22 mouse cellular contexts compared by ENCODE assay signal in the genomic region with DNA sequence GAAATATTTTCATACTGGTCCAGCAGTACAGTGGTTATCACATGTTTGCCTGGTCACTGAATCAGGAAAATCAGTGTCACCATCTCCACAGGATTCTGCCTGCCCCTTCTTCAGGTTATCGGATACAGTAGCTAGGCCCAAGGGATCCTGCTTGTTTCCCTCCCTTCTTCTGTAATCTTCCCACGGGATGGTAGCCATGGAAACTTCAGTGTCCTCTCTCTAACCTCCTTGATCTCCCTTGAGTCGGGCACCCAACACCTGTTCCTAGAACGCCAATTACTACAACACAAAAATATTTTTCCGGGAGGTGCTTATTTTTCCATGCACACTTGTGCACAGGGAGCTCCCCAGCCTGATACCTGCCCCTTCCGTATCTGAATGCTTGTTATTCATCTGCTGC. TPM values are rescaled to one million over a fixed set of nuclear protein-coding genes. Genes with fewer than 3 reads are reported as not detected.
"Had no signal": no experiment of that assay in that cellular context is flagged by ENCODE, and none has a peak within 500 bp of the region (broad histone marks: within the 10 kb centered on the region; RNA-seq: fewer than 3 reads in every experiment).

No protein-coding gene starts in this region.

- H3K36me3 ChIP-seq: liver, embryonic 15.5 days; lung, embryonic 15.5 days; midbrain, embryonic 13.5 days; midbrain, embryonic 15.5 days; neural tube, embryonic 12.5 days; stomach, embryonic 15.5 days had no signal

- DNase-seq: liver, postnatal 0 days; lung, adult 2 months; lung, postnatal 14 days; lung, postnatal 36 days; right cerebral cortex, postnatal 14 days; thymus, adult 18-20 months; thymus, postnatal 14 days; thymus, postnatal 36 days had no signal

- H3K9me3 ChIP-seq: liver, embryonic 15.5 days; lung, embryonic 15.5 days; midbrain, embryonic 13.5 days; midbrain, embryonic 15.5 days; neural tube, embryonic 12.5 days; stomach, embryonic 15.5 days had no signal

- H3K27ac ChIP-seq: liver, embryonic 15.5 days; lung, embryonic 15.5 days; macrophage; midbrain, embryonic 13.5 days; midbrain, embryonic 15.5 days; neural tube, embryonic 12.5 days; stomach, embryonic 15.5 days had no signal

- ATAC-seq: liver, postnatal 0 days; lung, postnatal 0 days; midbrain, embryonic 13.5 days; midbrain, embryonic 15.5 days had no signal

- H3K4me2 ChIP-seq: liver, embryonic 15.5 days; lung, embryonic 15.5 days; midbrain, embryonic 11.5 days; midbrain, embryonic 13.5 days; midbrain, embryonic 15.5 days; neural tube, embryonic 12.5 days; stomach, embryonic 15.5 days had no signal

- H3K27me3 ChIP-seq: liver, embryonic 15.5 days; lung, embryonic 15.5 days; megakaryocyte, embryonic 14.5 days; midbrain, embryonic 13.5 days; midbrain, embryonic 15.5 days; neural tube, embryonic 12.5 days; stomach, embryonic 15.5 days had no signal

- H3K9ac ChIP-seq: liver, embryonic 15.5 days; liver, postnatal 0 days; lung, embryonic 15.5 days; midbrain, embryonic 13.5 days; midbrain, embryonic 15.5 days; neural tube, embryonic 12.5 days; stomach, embryonic 15.5 days had no signal

- H3K4me1 ChIP-seq: liver, embryonic 15.5 days; lung, embryonic 15.5 days; megakaryocyte, embryonic 14.5 days; midbrain, embryonic 13.5 days; midbrain, embryonic 15.5 days; neural tube, embryonic 12.5 days; stomach, embryonic 15.5 days had no signal

- H3K4me3 ChIP-seq: liver, embryonic 15.5 days; lung, embryonic 15.5 days; megakaryocyte, embryonic 14.5 days; midbrain, embryonic 13.5 days; midbrain, embryonic 15.5 days; neural tube, embryonic 12.5 days; stomach, embryonic 15.5 days had no signal

RNA-seq across cellular contexts. Expression of gene Tmprss11e, which starts 17.0 kb away (rescaled TPM):
- polyA plus RNA-seq: liver, embryonic 15.5 days; liver, postnatal 0 days; lung, embryonic 15.5 days; lung, postnatal 0 days; macrophage; midbrain, embryonic 11.5 days; midbrain, embryonic 15.5 days; midbrain, postnatal 0 days; neural tube, embryonic 12.5 days; neural tube, embryonic 14.5 days; spleen, adult 2 months; thymus, postnatal 0 days had no signal

RNA-seq across cellular contexts. Expression of gene Tmprss11b, which starts 52.4 kb away (rescaled TPM):
- polyA plus RNA-seq: liver, embryonic 15.5 days; liver, postnatal 0 days; lung, postnatal 0 days; macrophage; midbrain, embryonic 11.5 days; midbrain, embryonic 13.5 days; midbrain, embryonic 15.5 days; midbrain, postnatal 0 days; neural tube, embryonic 12.5 days; neural tube, embryonic 14.5 days; spleen, adult 2 months had no signal
